Mouse (Mus musculus) adrenal gland, postnatal 36 days (tissue): ENCODE results near the gene Stim2. TPM values are rescaled to one million over a fixed set of nuclear protein-coding genes. Genes with fewer than 3 reads are reported as not detected.

ENCODE experiments used
- DNase-seq, 2 experiments: peaks; one replicate each; pipeline ENCODE4 v3.0.0; 2021; ENCODE audit warnings: mixed read lengths in 1 of 2
- total RNA-seq, 2 experiments: library from RNA; stranded (reverse); gene quantifications; 2 replicates each; pipeline ENCODE4 v1.2.3; 2021

The Stim2 gene
- total RNA-seq, 2 experiments from 2014 or later, result 25.6 to 29.1 TPM

- no peak for DNase-seq
Observed at GRCm38 (mm10) chr5:54116538-54116937, 118.2 kb downstream of the Stim2 start.

DNA sequence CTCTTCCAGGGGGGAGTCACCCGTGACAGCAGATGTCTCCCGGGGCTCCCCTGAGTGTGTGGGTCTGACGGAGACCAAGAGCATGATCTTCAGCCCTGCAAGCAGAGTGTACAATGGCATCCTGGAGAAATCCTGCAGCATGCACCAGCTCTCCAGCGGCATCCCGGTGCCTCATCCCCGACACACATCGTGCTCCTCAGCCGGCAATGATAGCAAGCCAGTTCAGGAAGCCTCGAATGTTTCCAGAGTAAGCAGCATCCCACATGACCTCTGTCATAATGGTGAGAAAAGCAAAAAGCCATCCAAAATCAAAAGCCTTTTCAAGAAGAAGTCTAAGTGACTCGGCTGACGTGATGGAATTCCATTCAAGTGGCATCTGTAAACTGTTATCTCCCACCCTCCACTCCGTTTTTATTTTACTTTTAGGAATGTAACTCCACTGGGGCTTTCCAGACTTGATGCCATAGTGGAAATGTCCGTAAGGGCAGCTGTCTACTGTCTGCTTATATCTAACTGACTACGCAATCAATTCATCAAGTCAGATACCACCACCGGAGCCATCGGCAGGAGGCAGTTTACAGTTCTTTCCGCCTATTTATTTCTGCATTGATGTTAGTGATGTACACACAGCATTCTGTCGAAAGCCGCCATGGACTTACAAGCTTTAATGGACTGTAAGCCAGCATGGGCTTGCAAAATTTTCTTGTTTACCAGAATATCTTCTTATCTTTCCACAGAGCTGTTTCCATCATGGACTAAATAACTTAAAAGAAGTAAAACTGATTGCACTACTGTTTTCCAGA, 120.3 kb downstream of the Stim2 start:
- DNase-seq, result no peak

DNA sequence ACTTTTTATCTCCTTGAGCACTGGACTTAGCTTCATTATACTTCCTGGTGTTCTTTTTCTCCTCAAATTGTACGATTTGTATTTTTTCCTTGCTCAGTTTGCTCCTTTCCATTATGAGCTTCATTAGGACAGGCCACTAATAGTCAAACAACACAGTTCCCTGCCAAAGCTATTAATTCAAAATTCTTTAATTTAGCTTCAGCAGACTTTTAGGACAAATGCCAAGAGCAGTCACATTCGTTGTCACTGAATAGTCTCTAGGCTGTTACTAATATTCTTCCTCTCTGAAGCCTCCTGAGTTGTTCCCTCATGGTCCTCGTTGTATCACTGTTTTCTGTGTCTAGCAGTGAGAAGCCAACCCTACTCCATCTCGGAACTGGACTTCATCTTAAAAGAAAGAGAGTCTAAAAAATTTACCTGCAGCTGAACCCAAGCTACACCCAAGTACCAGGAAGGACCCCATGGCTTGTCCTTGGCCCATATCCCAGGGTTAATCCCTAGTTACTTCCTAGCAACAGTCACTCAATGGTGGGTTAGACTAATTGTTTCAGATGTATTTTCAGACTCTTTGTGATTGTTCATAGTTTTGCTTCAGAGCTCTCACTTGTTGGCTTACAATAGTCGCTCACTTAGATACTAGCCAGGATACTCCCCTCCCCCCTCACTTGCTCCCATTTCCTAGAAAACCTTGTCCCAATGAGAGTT, 149.9 kb downstream of the Stim2 start:
- no peak for DNase-seq

- no peak for DNase-seq
Observed at GRCm38 (mm10) chr5:54154503-54155226, 156.4 kb downstream of the Stim2 start.

- DNase-seq, result no peak
Observed at GRCm38 (mm10) chr5:54155227-54155776, 157.0 kb downstream of the Stim2 start.

- no peak for DNase-seq
Observed at GRCm38 (mm10) chr5:54155916-54156315, 157.6 kb downstream of the Stim2 start.

DNA sequence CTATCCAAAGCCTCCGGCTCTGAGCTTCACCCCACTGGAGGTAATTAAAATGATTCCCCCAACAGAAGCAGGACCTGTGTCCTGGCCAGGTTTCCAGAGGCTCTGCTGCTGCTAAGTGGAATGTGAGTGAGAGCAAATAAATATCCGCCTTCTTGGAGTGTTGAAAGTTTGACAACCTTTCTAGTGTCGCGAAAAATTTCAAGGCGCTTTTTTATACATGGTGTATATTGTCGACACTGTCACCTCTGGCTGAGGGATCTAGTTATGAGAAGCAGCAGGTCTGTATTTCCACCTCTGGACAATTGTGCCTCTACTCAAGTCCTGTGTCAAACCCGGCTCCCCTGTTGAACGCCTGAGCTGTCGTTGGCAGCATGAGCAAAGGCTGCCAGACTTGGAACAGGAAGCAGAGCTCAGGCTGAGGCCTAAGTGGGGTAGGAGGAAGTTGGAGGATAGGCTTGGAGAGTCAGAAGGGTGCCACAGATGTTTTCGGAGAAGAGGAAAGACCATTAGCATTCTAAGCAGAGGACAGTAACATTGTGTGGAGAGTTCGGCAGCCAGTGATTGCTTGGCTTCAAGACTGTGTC, 158.7 kb downstream of the Stim2 start:
- no peak for DNase-seq

- no peak for DNase-seq
Observed at GRCm38 (mm10) chr5:54158230-54158629, 159.9 kb downstream of the Stim2 start.

DNA sequence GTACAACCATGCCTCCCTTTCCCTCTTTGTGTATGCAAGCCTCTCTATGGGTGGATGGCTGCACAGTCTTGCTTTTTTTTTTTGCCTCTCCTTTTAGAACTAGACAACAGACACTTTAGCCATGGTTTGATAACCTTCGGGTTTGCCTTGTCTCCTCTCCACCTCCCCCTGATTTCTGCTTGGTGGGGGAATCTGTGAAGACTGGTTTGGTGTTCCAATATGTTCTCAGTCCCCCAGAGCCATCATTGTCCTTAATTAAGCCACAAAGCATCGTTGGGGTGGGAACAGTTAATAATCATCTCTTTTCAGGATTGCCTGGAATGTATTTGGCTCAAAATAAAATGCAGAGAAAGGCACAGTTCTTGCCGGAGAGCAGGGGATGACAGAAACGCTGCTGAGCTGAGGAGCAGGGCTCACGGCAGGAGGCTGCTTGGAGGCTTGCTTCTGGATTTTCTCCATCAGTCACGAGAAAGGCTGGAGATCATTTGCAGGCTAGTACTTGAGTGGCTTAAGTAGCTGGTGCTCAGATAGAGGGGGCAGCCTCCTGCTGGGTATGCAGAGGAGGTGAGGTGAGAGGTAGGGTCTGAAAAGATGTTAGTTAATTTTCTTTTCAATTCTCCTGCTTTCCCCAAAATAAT, 161.0 kb downstream of the Stim2 start:
- DNase-seq, result no peak

DNA sequence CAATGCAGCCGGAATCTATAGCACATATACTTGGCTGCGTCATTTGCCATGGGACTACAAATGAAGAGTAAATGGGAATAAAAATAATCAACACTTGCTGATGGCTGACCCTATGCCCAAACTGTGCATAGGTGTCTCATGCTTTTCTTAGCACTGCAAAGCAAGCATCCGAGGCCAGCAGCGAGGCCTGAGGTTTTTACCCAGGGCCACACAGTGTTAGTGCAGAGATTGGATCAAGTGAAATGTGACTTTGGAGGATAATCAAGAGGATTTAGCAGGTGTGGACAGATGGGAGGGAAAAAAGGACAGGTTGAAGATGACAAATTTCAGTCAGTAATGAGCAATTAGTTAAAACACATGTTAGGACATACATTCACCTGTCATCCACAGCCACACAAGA, 162.3 kb downstream of the Stim2 start:
- DNase-seq, result no peak

GRCm38 (mm10) chr5:54163890-54164289, 165.6 kb downstream of the Stim2 start:
- DNase-seq, result peak in 1 of 2 experiments; percentile 12

Other genes with a start within 250 kb of the Stim2 start
- gene Tbc1d19, start 188.9 kb upstream of the Stim2 start, total RNA-seq, result 10 to 100 TPM; 21.5 to 27.1 TPM